Mouse (Mus musculus): ENCODE results near the gene Eef1akmt4. TPM values are rescaled to one million over a fixed set of nuclear protein-coding genes. Genes with fewer than 3 reads are reported as not detected.

Gene Eef1akmt4
- total and polyA plus RNA-seq, 3 experiments: 37.1 to 52.2 TPM; not detected in 1

DNA sequence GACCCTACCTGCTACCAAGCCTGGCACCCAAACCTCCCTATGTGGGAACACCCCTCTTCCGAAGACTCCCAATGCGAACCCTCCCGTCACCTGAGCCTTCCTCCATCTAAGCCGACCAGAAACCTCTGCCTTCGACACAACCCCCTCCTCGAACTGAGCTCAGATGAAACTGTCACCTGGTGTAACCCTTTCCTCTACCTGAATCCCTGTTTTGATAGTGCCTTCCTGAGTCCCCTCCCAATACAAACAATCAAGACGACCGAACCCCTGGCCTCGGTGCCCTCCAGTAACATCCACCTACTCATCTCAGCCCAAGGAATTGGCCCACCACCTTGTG is 9.0 kb downstream of the Eef1akmt4 start:
- 0 out of 2 replicates have a peak, but pooled peaks have one; percentile 27 for TF ChIP-seq POLR2AphosphoS2 (IDR thresholded peaks at IDR 0.05; ENCODE audit: low read length)
- no peak for TF ChIP-seq ZMIZ1 (IDR thresholded peaks at IDR 0.05; ENCODE audit: low read depth, low read length)
- Histone ChIP-seq H3K4me3 (ENCODE audit: control insufficient read depth in 1 of 2, insufficient read depth in 1 of 2, low read depth in 2 of 2, low read length in 2 of 2) (no peak overlapping the region), H3K9me3 (replicated peaks; ENCODE audit: insufficient read depth, low read length) (no peaks in the 10 kb centered on the region), H3K79me2 (ENCODE audit: control insufficient read depth, insufficient read depth, low read length, poor library complexity) (peaks cover 4% of the 10 kb centered on the region; the same call in 1 of the 2 replicates), H3K36me3 (ENCODE audit: control insufficient read depth in 1 of 2, insufficient read depth in 2 of 2, low read length in 2 of 2) (peaks cover 0 to 11% of the 10 kb centered on the region in 2 experiments; a peak in 2 of 4 replicates), H3K4me1 (ENCODE audit: control insufficient read depth in 1 of 2, insufficient read depth in 2 of 2, low read length in 2 of 2) (peaks cover 0 to 8% of the 10 kb centered on the region in 2 experiments; a peak in 2 of 4 replicates), H3K27ac (ENCODE audit: control insufficient read depth, low read depth, low read length) (no peak overlapping the region), H3K27me3 (ENCODE audit: control insufficient read depth in 1 of 2, insufficient read depth in 2 of 2, low read length in 2 of 2) (no peaks in the 10 kb centered on the region; a peak in 1 of 4 replicates), H3K9ac (ENCODE audit: control insufficient read depth, low read depth, low read length, poor library complexity, severe bottlenecking) (no peak overlapping the region)
- DNase-seq (ENCODE audit: low read depth, low spot score): peak; percentile 40

DNA sequence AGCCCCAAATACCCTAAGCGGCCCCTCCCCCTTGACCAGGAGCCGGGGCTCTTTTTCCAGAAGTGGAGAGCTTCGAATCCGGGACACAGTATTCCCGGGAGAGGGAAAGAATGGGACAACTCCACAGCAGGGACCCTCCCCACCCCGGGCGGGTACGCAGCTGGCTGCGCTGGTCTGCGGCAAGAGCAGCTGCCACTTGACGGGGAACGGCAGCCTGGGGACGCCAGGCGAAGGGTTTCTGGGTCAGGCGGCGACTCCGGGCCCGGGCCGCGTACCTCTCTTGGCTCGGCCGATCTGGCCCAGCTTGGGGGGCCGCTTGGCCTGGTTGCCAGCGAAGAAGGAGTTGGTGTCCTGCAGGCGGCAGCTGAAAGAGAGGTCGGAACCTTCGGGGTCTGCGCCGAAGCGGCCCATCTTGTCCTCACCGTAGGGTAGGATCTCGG is 9.4 kb downstream of the Eef1akmt4 start:
- H3K27ac ChIP-seq (ENCODE audit: control insufficient read depth, low read depth, low read length): peak overlapping the region; percentile 46; the same call in 1 of the 2 replicates
- peaks cover 0 to 8% of the 10 kb centered on the region in 2 experiments; a peak in 2 of 4 replicates for H3K4me1 ChIP-seq (ENCODE audit: control insufficient read depth in 1 of 2, insufficient read depth in 2 of 2, low read length in 2 of 2)
- H3K27me3 ChIP-seq (ENCODE audit: control insufficient read depth in 1 of 2, insufficient read depth in 2 of 2, low read length in 2 of 2): no peaks in the 10 kb centered on the region; a peak in 1 of 4 replicates
- H3K36me3 ChIP-seq (ENCODE audit: control insufficient read depth in 1 of 2, insufficient read depth in 2 of 2, low read length in 2 of 2): peaks cover 0 to 12% of the 10 kb centered on the region in 2 experiments; a peak in 2 of 4 replicates
- TF ChIP-seq TAL1 (IDR thresholded peaks at IDR 0.05; ENCODE audit: low read length): no peak
- no peak for TF ChIP-seq MYC (IDR thresholded peaks at IDR 0.05; ENCODE audit: low read depth, low read length)
- TF ChIP-seq MXI1 (IDR thresholded peaks at IDR 0.05; ENCODE audit: low read depth, low read length): no peak
- TF ChIP-seq TBP (IDR thresholded peaks at IDR 0.05; ENCODE audit: low read depth, low read length): no peak
- TF ChIP-seq MAX (IDR thresholded peaks at IDR 0.05; ENCODE audit: low read length): no peak
- peak; percentile 42 for DNase-seq (ENCODE audit: low read depth, low spot score)
- peak overlapping the region; percentile 67 for H3K9ac ChIP-seq (ENCODE audit: control insufficient read depth, low read depth, low read length, poor library complexity, severe bottlenecking)
- no peaks in the 10 kb centered on the region for H3K9me3 ChIP-seq (replicated peaks; ENCODE audit: insufficient read depth, low read length)
- H3K4me3 ChIP-seq (ENCODE audit: control insufficient read depth in 1 of 2, insufficient read depth in 1 of 2, low read depth in 2 of 2, low read length in 2 of 2): peak overlapping the region; percentile 61 to 68
- H3K79me2 ChIP-seq (ENCODE audit: control insufficient read depth, insufficient read depth, low read length, poor library complexity): peaks cover 4% of the 10 kb centered on the region; the same call in 1 of the 2 replicates

DNA sequence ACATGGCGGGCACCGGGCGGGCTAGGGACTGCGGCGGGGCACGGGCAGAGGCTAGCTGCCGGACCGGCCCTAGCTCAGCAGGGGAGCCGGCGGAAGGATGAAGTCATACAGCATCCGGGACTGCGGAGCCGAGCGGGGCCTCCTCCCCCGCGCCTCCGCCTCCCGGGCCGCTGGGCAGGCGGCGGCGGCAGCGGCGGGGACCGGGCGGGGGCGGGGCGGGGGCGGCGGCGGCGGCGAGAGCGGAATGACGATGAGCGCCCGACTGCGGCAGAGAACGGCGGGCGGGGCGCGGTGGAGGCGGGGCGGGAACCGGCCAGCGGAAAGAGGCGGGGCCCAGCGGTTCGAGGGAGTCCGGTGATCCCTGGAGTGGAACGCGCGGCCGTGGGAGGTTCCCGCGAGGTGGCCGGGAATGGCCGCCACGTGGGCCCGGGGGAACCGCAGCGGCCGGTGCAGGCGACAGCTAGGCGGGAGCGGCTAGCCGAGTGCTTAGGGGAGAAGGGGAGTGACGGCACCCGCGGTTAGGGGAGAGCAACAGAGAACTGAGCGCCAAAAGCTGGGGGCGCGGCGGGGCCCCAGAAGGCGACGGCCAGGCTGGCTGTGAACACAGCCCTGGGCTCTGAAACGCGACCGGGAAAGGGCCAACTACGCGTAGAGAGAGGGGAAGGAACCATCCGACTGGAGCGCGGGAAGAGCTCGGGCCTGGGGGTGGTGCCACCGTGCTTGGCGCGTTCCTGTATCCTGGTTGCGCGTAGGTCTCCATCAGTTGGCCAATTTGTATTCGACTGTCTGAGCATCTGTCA is 10.0 kb downstream of the Eef1akmt4 start, which contains the start of gene Camk2n2:
TSS of gene Camk2n2 (minus strand) at position 97 of the 800 bp plus-strand sequence.
- H3K27me3 ChIP-seq (ENCODE audit: control insufficient read depth in 1 of 2, insufficient read depth in 2 of 2, low read length in 2 of 2): no peaks in the 10 kb centered on the region; a peak in 1 of 4 replicates
- peaks cover 0 to 11% of the 10 kb centered on the region in 2 experiments; a peak in 2 of 4 replicates for H3K4me1 ChIP-seq (ENCODE audit: control insufficient read depth in 1 of 2, insufficient read depth in 2 of 2, low read length in 2 of 2)
- peaks cover 4% of the 10 kb centered on the region; the same call in 1 of the 2 replicates for H3K79me2 ChIP-seq (ENCODE audit: control insufficient read depth, insufficient read depth, low read length, poor library complexity)
- peaks cover 0 to 13% of the 10 kb centered on the region in 2 experiments; a peak in 2 of 4 replicates for H3K36me3 ChIP-seq (ENCODE audit: control insufficient read depth in 1 of 2, insufficient read depth in 2 of 2, low read length in 2 of 2)
- peak; percentile 79 for DNase-seq (ENCODE audit: low read depth, low spot score)
- peak within 1 kb of the TSS; percentile 92 for H3K9ac ChIP-seq (ENCODE audit: control insufficient read depth, low read depth, low read length, poor library complexity, severe bottlenecking)
- H3K9me3 ChIP-seq (replicated peaks; ENCODE audit: insufficient read depth, low read length): no peaks in the 10 kb centered on the region
- H3K4me3 ChIP-seq (ENCODE audit: control insufficient read depth in 1 of 2, insufficient read depth in 1 of 2, low read depth in 2 of 2, low read length in 2 of 2): peak within 1 kb of the TSS; percentile 61 to 83
- H3K27ac ChIP-seq (ENCODE audit: control insufficient read depth, low read depth, low read length): peak within 1 kb of the TSS; percentile 81
- TF ChIP-seq USF2 (IDR thresholded peaks at IDR 0.05; ENCODE audit: borderline replicate concordance in 1 of 2, insufficient read depth in 1 of 2, low read depth in 1 of 2, low read length in 2 of 2): no peak
- TF ChIP-seq MEF2A (IDR thresholded peaks at IDR 0.05; ENCODE audit: extremely low read depth, insufficient replicate concordance, low read depth, low read length, poor library complexity, severe bottlenecking): no peak
- TF ChIP-seq MAFK (IDR thresholded peaks at IDR 0.05; ENCODE audit: borderline replicate concordance, low read depth, low read length): no peak
- TF ChIP-seq KAT2A (conservative IDR thresholded peaks at IDR 0.05; ENCODE audit: low read depth, low read length): no peak; the same call in 1 of the 2 replicates
- no peak for TF ChIP-seq SMC3 (IDR thresholded peaks at IDR 0.05; ENCODE audit: low read depth, low read length)
- peak; percentile 76; the same call in 1 of the 2 replicates for TF ChIP-seq E2F4 (IDR thresholded peaks at IDR 0.05; ENCODE audit: borderline replicate concordance, low read depth, low read length)
- TF ChIP-seq USF1 (IDR thresholded peaks at IDR 0.05; ENCODE audit: low read depth, low read length): no peak
- no peak for TF ChIP-seq RCOR1 (IDR thresholded peaks at IDR 0.05; ENCODE audit: low read depth, low read length)
- no peak for TF ChIP-seq CHD1 (IDR thresholded peaks at IDR 0.05; ENCODE audit: low read depth, low read length)
- no peak for TF ChIP-seq MAZ (IDR thresholded peaks at IDR 0.05; ENCODE audit: low read depth, low read length)
- TF ChIP-seq GABPA (IDR thresholded peaks at IDR 0.05; ENCODE audit: low read depth, low read length): no peak
- TF ChIP-seq NELFE (IDR thresholded peaks at IDR 0.05; ENCODE audit: low read depth, low read length): peak; percentile 25; the same call in 1 of the 2 replicates
- TF ChIP-seq TAL1 (IDR thresholded peaks at IDR 0.05; ENCODE audit: low read length): no peak
- no peak for TF ChIP-seq ZC3H11A (IDR thresholded peaks at IDR 0.05; ENCODE audit: low read depth, low read length)
- TF ChIP-seq MXI1 (IDR thresholded peaks at IDR 0.05; ENCODE audit: low read depth, low read length): peak; percentile 37; the same call in 1 of the 2 replicates
- no peak for TF ChIP-seq TBP (IDR thresholded peaks at IDR 0.05; ENCODE audit: low read depth, low read length)
- no peak for TF ChIP-seq ETS1 (IDR thresholded peaks at IDR 0.05; ENCODE audit: low read depth, low read length)
- no peak for TF ChIP-seq GATA1 (IDR thresholded peaks at IDR 0.05; ENCODE audit: low read depth, low read length)
- TF ChIP-seq ZNF384 (IDR thresholded peaks at IDR 0.05; ENCODE audit: low read depth, low read length): no peak

Data from MEL (cell line).